Mouse (Mus musculus): ENCODE measurements around the gene Pim2.

The Pim2 gene

DNA sequence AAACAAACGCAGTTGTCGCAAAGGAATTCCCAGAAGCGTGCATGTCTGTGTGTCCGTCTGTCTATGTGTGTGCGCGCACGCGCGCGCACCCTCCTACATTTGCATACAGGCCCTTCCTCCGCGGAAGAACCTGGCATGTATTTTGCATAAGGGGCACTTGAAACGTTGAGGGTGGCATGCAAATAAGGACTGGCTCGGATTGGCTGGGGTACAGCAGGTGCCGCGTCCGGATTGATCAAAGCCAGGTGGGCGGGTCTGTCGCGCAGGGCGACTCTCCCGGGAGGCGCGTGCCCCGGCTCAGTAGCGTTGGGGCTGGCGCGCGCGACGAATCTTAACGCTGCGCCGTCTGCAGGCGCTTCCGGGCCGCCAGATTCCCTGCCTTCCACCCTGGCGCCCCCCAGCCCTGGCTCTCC, at the start of gene Pim2:
TSS of gene Pim2 (plus strand) at position 256 of the 413 bp plus-strand sequence.
- peak; percentile 55 for DNase-seq (ENCODE audit: low read depth, low spot score)

DNA sequence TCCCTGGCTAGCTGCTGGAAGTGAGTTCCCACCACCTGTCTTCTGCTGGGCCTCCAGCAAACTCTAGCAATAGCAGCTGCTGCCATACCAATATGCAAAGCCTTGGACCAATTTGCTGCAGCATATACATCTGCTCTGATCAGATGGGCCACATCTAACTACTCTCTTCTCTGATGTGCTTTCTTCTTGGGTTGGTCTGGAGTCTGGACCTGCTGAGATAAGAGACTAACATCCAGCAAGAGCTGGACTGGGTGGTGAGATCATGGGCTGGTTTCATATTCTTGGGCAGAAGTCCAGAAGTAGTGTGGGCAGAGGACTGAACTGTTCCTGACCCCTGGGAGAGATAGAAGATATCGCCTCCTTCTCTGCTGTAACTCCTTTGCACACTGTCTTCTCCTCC, 40.9 kb upstream of the Pim2 start:
- DNase-seq (ENCODE audit: low read depth, low spot score) = no peak

DNA sequence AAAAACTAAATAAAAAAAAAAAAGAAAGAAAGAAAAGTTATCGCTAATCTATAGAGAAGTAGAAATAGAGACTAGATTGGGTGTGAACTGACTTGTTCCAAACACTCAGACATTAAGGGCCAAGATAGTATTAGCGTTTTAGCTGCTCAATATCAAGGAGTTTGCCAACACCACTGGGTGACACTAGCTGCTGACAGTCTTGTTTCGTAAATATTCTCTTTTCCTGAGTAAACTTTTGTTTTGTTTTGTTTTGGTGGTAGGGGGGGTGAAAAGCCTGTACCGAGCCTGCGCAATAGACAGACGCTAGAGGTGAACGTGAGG, 37.3 kb upstream of the Pim2 start:
- DNase-seq (ENCODE audit: low read depth, low spot score) = no peak

DNA sequence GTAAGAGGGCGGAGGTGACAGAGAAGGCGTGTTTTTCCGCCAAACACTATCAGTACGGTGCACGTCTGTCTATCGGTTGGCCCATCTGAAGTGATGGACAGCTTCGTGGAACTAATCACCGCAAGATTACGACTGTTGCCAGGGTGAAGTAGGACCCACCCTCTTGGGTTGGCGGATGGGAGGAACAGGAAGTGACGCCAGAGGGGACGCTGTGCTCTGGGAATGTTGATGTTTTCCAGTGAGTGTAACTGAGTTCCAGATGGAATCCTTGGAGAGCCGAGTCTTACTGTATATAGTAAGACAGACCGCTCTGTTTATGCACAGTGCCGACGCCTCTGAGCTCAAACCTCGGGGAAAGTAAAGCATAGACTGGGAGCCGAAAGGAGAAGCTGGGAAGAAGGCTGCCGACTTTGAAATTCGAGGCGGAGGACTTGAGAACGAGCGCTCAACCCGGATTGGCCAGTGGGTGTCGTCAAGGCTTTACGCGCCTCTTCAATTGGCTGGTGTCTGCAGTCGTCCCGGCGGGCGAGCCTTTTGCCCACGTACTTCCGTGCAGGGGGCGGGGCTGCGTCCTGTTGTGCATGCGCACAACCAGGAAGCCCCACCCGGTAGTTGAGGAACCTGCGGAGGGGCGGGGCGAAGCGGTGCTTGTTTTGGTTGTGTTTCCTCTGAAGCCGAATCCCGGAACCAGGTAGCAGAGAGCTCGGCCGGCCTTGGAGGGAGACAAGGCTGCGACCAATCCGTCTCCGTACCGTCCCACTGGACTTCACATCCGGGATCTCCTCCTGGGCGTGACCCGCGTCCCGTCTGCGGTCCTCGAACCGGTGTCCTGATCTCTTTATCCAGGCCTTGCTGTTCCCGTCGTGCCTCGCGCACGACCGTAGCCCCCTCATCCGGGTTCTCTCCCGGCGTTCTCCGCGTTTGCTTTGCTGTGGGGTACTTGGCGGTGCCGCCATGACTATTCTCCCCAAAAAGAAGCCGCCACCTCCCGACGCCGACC, 36.6 kb upstream of the Pim2 start, which contains the start of gene Otud5:
TSS of gene Otud5 (plus strand) at position 202 of the 1,000 bp plus-strand sequence.
- DNase-seq (ENCODE audit: low read depth, low spot score) = peak; percentile 91

DNA sequence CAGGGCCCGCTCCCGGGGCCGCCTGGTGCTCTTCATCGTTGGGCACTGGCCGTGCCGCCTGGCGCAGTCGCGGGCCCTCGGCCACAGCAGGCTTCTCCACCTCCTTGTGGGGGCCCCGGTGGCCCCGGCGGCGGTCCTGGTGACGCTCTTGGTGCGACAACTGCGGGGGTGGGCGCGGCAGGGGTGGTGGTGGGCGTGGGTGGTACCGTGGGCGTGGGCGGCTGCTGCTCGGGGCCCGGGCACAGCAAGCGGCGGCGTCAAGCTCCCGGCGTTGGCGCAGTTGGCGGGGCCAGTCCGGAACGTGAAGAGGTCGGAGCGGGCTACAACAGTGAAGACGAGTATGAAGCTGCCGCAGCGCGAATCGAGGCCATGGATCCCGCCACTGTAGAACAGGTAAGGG, 35.7 kb upstream of the Pim2 start:
- no peak for DNase-seq (ENCODE audit: low read depth, low spot score)

- no peak for DNase-seq (ENCODE audit: low read depth, low spot score)
These were observed 30.2 kb upstream of the Pim2 start for GRCm38 (mm10) chrX:7847845-7848244.

GRCm38 (mm10) chrX:7854578-7854977, 23.5 kb upstream of the Pim2 start:
- no peak for DNase-seq (ENCODE audit: low read depth, low spot score)

- DNase-seq (ENCODE audit: low read depth, low spot score) = no peak
These were observed 18.8 kb upstream of the Pim2 start for GRCm38 (mm10) chrX:7859191-7859753.

DNA sequence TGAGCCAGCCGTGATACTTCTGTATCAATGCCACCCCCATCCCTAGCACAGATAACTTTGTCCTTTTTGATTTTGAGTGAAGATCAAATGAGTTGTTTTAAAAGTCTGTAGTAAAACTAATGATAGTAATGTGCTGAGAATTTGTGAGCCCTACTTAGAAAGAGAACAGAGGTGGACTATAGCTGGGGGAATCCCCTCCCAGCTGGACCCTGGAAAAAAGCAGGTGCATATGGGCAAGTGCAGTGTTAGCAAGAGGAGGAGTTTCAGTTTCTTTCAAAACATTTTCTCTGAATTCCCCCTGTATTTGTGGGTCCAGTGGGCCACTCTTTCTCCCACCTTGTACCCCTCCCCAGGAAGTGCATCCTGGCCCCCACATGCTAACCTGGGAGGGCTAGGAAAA, 14.9 kb upstream of the Pim2 start:
- no peak for DNase-seq (ENCODE audit: low read depth, low spot score)

GRCm38 (mm10) chrX:7864551-7864950, 13.5 kb upstream of the Pim2 start:
- no peak for DNase-seq (ENCODE audit: low read depth, low spot score)

DNA sequence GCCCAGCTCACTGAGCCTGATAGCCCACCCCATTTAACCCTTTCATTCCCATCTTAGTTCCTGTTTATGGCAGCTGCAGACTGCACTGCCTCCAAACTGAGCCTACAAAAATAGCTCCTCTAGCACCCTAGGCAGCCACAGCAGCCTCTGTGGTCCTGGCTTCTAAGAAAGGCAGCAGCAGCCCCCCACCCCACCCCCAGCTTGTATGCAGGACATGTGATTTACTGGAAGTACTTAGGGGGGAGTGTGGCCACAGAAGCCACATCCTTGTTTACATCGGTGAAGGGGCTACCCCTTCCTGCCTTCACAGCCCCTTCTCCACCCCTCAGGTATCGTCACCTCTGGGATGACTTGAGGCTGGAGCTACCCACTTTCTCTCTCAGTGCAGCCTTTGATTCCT, 12.7 kb upstream of the Pim2 start:
- no peak for DNase-seq (ENCODE audit: low read depth, low spot score)

DNA sequence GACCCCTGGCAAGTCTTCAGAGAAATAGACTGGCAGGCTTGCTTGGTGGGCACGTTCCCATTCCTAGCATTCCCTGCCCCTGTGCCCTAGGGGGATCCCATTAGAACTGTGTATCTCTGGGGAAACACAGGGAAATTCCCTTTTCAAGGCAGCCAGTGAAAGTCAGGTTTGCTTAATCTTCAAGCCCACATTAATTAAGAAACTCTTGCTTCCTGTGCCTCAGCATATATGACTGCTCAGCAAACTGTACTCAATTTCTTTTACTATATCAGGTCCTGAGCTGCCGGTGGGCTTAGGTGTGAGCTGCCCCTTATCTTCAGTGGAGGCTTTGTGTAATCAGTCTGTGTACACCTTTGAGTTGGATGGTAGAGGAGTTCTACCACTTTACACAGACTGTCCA, 12.3 kb upstream of the Pim2 start:
- no peak for DNase-seq (ENCODE audit: low read depth, low spot score)

GRCm38 (mm10) chrX:7867141-7867540, 10.9 kb upstream of the Pim2 start:
- DNase-seq (ENCODE audit: low read depth, low spot score) = no peak

DNA sequence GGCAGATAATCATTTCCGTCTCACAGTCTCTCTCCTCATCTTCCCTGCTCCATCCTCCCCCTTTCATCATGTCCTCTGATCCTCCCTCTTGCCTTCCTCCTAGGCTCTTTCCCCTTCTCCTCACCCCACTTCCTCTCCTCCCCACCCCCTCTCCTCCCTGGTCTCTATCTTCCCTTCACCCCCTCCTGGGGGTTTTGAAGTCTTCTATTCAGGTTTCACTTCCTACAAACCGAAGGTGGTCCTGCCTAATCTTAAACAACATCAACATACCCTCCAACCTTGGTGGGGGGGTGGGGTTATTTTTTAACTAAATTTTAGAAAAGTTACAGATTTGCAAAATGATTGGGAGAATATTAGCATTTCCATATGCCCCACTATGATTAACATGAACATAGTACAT, 9.6 kb upstream of the Pim2 start:
- DNase-seq (ENCODE audit: low read depth, low spot score) = no peak

DNA sequence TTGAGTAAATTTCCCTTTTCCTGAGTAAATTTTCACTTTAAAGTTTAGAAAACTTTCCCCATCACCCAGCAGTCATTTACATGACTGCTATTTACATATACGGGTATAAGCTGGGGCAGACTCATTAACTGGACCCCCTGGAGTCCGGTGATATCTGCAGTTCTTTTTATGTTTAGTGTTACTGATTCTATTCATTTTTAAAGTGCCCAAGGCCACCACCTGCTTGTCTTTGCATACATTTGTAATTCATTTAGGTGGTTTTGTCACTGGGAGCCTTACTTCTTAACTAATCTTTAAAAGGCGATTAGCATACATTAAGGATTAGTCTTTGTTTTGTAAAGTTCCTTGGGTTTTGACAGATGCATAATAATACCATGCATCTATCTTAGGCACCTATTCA, 8.2 kb upstream of the Pim2 start:
- no peak for DNase-seq (ENCODE audit: low read depth, low spot score)

GRCm38 (mm10) chrX:7878495-7878894, 433 bp downstream of the Pim2 start:
- DNase-seq (ENCODE audit: low read depth, low spot score) = no peak

GRCm38 (mm10) chrX:7879819-7880218, 1.8 kb downstream of the Pim2 start:
- DNase-seq (ENCODE audit: low read depth, low spot score) = peak; percentile 59

GRCm38 (mm10) chrX:7883841-7884567, 5.9 kb downstream of the Pim2 start, which contains the start of gene Slc35a2:
TSS of gene Slc35a2 (plus strand) at chrX:7884028.
- peak; percentile 57 for DNase-seq (ENCODE audit: low read depth, low spot score)

- DNase-seq (ENCODE audit: low read depth, low spot score) = no peak
These were observed 20.1 kb downstream of the Pim2 start for GRCm38 (mm10) chrX:7898211-7898610.

- peak; percentile 78 for DNase-seq (ENCODE audit: low read depth, low spot score)
These were observed 21.1 kb downstream of the Pim2 start, which contains the start of the genes Pqbp1 and Timm17b for GRCm38 (mm10) chrX:7898880-7899874. TSS of gene Pqbp1 (minus strand) at chrX:7899269. TSS of gene Timm17b (plus strand) at chrX:7899357.

DNA sequence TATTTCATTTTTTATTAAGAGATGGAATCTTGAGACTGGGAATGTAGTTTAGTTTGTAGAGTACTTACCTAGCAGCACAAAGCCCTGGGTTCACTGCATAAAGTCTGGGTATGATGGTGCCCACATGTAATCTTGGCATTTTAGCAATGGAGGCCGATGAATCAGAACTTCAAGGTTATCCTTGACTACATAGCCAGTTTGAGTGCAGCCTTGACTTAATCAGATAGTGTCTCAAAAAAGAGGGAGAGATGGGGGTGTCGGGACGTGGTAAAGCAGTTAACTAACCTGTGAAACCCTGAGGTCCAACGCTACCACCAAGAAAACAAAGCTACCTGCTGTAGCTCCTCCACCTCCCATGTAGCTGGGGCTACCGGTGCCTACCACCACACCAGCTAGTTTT, 26.4 kb downstream of the Pim2 start:
- no peak for DNase-seq (ENCODE audit: low read depth, low spot score)
